Mouse (Mus musculus) bone marrow macrophage, adult 2 months (primary cell): ENCODE results near the gene Ptgdr2. TPM values are rescaled to one million over a fixed set of nuclear protein-coding genes. Genes with fewer than 3 reads are reported as not detected.

Experiments
- H3K27ac ChIP-seq: 2 replicates; pipeline ENCODE4 v1.5.1; 2012; ENCODE audit warnings: low read depth, low read length; ENCODE audit not compliant: insufficient read depth
- H3K4me1 ChIP-seq: 2 replicates; pipeline ENCODE4 v1.6.1; 2012; ENCODE audit warnings: low read length; ENCODE audit not compliant: control insufficient read depth, insufficient read depth
- H3K4me3 ChIP-seq: 2 replicates; pipeline ENCODE4 v1.5.1; 2012; ENCODE audit warnings: mild to moderate bottlenecking, low read length, moderate library complexity; ENCODE audit not compliant: insufficient read depth
- CTCF ChIP-seq: IDR thresholded peaks from 2 replicates; pipeline ENCODE4 v1.5.1; 2012; ENCODE audit warnings: low read depth, mild to moderate bottlenecking, low read length, moderate library complexity
- POLR2A ChIP-seq: IDR thresholded peaks from 2 replicates; pipeline ENCODE4 v1.6.1; 2012; ENCODE audit warnings: mild to moderate bottlenecking, low read depth, low read length, borderline replicate concordance
- polyA plus RNA-seq: library from polyadenylated mRNA; stranded (reverse); fragments of >200 nt; gene quantifications from 2 replicates; pipeline ENCODE4 v1.2.4, GENCODE M21; 2012; ENCODE audit not compliant: missing spikeins, insufficient read depth, insufficient read length

The Ptgdr2 gene
- polyA plus RNA-seq, 1 experiment: not detected

GRCm38 (mm10) chr19:10947219-10947618 is 10.3 kb downstream of the Ptgdr2 start:
- Histone ChIP-seq H3K27ac (peak overlapping the region; percentile 72), H3K4me3 (peak overlapping the region; percentile 91), H3K4me1 (peaks cover 46% of the 10 kb centered on the region)
- no peak for TF ChIP-seq POLR2A
- no peak for TF ChIP-seq CTCF

GRCm38 (mm10) chr19:10948416-10948815 is 11.5 kb downstream of the Ptgdr2 start:
- no peak for TF ChIP-seq POLR2A
- no peak for TF ChIP-seq CTCF
- H3K4me1 ChIP-seq: peaks cover 54% of the 10 kb centered on the region
- H3K27ac ChIP-seq: peak overlapping the region; percentile 72
- H3K4me3 ChIP-seq: peak overlapping the region; percentile 91

GRCm38 (mm10) chr19:10949112-10949511 is 12.2 kb downstream of the Ptgdr2 start, which contains the start of gene Ccdc86:
TSS of gene Ccdc86 (minus strand) at chr19:10949266.
- TF ChIP-seq POLR2A: peak; percentile 75; the same call in 1 of the 2 replicates
- no peak for TF ChIP-seq CTCF
- peak within 1 kb of the TSS; percentile 72 for H3K27ac ChIP-seq

GRCm38 (mm10) chr19:10949558-10949957 is 12.6 kb downstream of the Ptgdr2 start:
- peak overlapping the region; percentile 68 for H3K27ac ChIP-seq
- H3K4me3 ChIP-seq: peak overlapping the region; percentile 48

More at GRCm38 (mm10) chr19:10949112-10949511, 12.2 kb downstream of the Ptgdr2 start, which contains the start of gene Ccdc86:
- Histone ChIP-seq H3K4me3 (peak within 1 kb of the TSS; percentile 91), H3K4me1 (peaks cover 51% of the 10 kb centered on the region)

GRCm38 (mm10) chr19:10952021-10952939 is 15.3 kb downstream of the Ptgdr2 start:
- no peak overlapping the region for H3K4me3 ChIP-seq
- H3K4me1 ChIP-seq: peaks cover 28% of the 10 kb centered on the region
- peak overlapping the region; percentile 43 for H3K27ac ChIP-seq
- no peak for TF ChIP-seq CTCF
- no peak for TF ChIP-seq POLR2A

More at GRCm38 (mm10) chr19:10949558-10949957, 12.6 kb downstream of the Ptgdr2 start:
- no peak for TF ChIP-seq POLR2A
- peaks cover 47% of the 10 kb centered on the region for H3K4me1 ChIP-seq

- TF ChIP-seq POLR2A (no peak), CTCF (no peak)
- Histone ChIP-seq H3K27ac (no peak overlapping the region), H3K4me3 (no peak overlapping the region), H3K4me1 (peaks cover 3% of the 10 kb centered on the region; the same call in 1 of the 2 replicates)
Observed at GRCm38 (mm10) chr19:10959085-10959977, 22.4 kb downstream of the Ptgdr2 start.

- no peak overlapping the region for H3K4me3 ChIP-seq
- peaks cover 3% of the 10 kb centered on the region; the same call in 1 of the 2 replicates for H3K4me1 ChIP-seq
- H3K27ac ChIP-seq: no peak overlapping the region
- TF ChIP-seq CTCF (no peak), POLR2A (no peak)
Observed at GRCm38 (mm10) chr19:10959978-10960346, 23.0 kb downstream of the Ptgdr2 start.

GRCm38 (mm10) chr19:10965721-10966120 is 28.8 kb downstream of the Ptgdr2 start:
- TF ChIP-seq CTCF: no peak
- TF ChIP-seq POLR2A: no peak
- Histone ChIP-seq H3K4me3 (no peak overlapping the region), H3K27ac (no peak overlapping the region), H3K4me1 (no peaks in the 10 kb centered on the region)

GRCm38 (mm10) chr19:10968578-10968977 is 31.6 kb downstream of the Ptgdr2 start:
- Histone ChIP-seq H3K4me1 (no peaks in the 10 kb centered on the region), H3K27ac (no peak overlapping the region), H3K4me3 (no peak overlapping the region)
- TF ChIP-seq CTCF (no peak), POLR2A (no peak)

- Histone ChIP-seq H3K27ac (no peak overlapping the region), H3K4me3 (no peak overlapping the region), H3K4me1 (no peaks in the 10 kb centered on the region)
- no peak for TF ChIP-seq POLR2A
- no peak for TF ChIP-seq CTCF
Observed at GRCm38 (mm10) chr19:10970457-10970856, 33.5 kb downstream of the Ptgdr2 start.
